Mouse (Mus musculus): ENCODE results near the gene Pwwp2b.

- TF ChIP-seq TCF12 (IDR thresholded peaks at IDR 0.05; ENCODE audit: low read depth, low read length): no peak
- no peak for TF ChIP-seq KAT2A (conservative IDR thresholded peaks at IDR 0.05; ENCODE audit: low read depth, low read length)
- TF ChIP-seq CTCF (IDR thresholded peaks at IDR 0.05 in 2 of 3, conservative IDR thresholded peaks at IDR 0.05 in 1 of 3; ENCODE audit: control insufficient read depth in 1 of 3, insufficient read depth in 1 of 3, low read depth in 2 of 3, low read length in 3 of 3, poor library complexity in 1 of 3, severe bottlenecking in 1 of 3): no peak
- TF ChIP-seq SIN3A (IDR thresholded peaks at IDR 0.05; ENCODE audit: low read length): no peak
- no peak for TF ChIP-seq GABPA (IDR thresholded peaks at IDR 0.05; ENCODE audit: low read depth, low read length)
- no peak for TF ChIP-seq ZNF384 (IDR thresholded peaks at IDR 0.05; ENCODE audit: low read depth, low read length)
- TF ChIP-seq ZKSCAN1 (IDR thresholded peaks at IDR 0.05; ENCODE audit: low read depth, low read length): no peak
Observed at GRCm38 (mm10) chr7:139226416-139226815, 21.9 kb upstream of the Pwwp2b start.

All from MEL (cell line).